Mouse (Mus musculus) midbrain, embryonic 11.5 days (tissue): ENCODE results near the gene Isyna1. TPM values are rescaled to one million over a fixed set of nuclear protein-coding genes. Genes with fewer than 3 reads are reported as not detected.

Experiments used
- ATAC-seq: fragments of 200-750 bp; cut with Nextera tagmentation; 2 replicates; pipeline ENCODE4 v1.8.0; 2017; ENCODE audit warnings: moderate TSS enrichment, moderate library complexity; ENCODE audit not compliant: low FRiP score
- DNase-seq: peaks from one replicate; pipeline ENCODE4 v3.0.0; 2015; ENCODE audit warnings: low spot score; ENCODE audit errors: missing footprints
- H3K27ac ChIP-seq: fragments of 300-500 bp; sonication (generic); 2 replicates; pipeline ENCODE4 v1.5.1; 2014; ENCODE audit warnings: low read depth, low read length
- H3K27me3 ChIP-seq: fragments of 300-500 bp; sonication (generic); 2 replicates; pipeline ENCODE4 v1.6.1; 2014; ENCODE audit warnings: mild to moderate bottlenecking, low read length, moderate library complexity, mixed read lengths; ENCODE audit not compliant: control insufficient read depth, insufficient read depth
- H3K36me3 ChIP-seq: fragments of 300-500 bp; sonication (generic); 2 replicates; pipeline ENCODE4 v1.6.1; 2014; ENCODE audit warnings: mild to moderate bottlenecking, low read length, moderate library complexity, mixed read lengths; ENCODE audit not compliant: control insufficient read depth, insufficient read depth
- H3K4me1 ChIP-seq: fragments of 300-500 bp; sonication (generic); 2 replicates; pipeline ENCODE4 v1.6.1; 2014; ENCODE audit warnings: low read length; ENCODE audit not compliant: control insufficient read depth, insufficient read depth
- H3K4me2 ChIP-seq: fragments of 300-500 bp; sonication (generic); 2 replicates; pipeline ENCODE4 v1.6.1; 2014; ENCODE audit warnings: mild to moderate bottlenecking, moderate library complexity
- H3K4me3 ChIP-seq: fragments of 300-500 bp; sonication (generic); 2 replicates; pipeline ENCODE4 v1.5.1; 2014; ENCODE audit warnings: low read depth, low read length
- H3K9ac ChIP-seq: fragments of 300-500 bp; sonication (generic); 2 replicates; pipeline ENCODE4 v1.6.1; 2014; ENCODE audit warnings: low read length
- H3K9me3 ChIP-seq: fragments of 300-500 bp; sonication (generic); 2 replicates; pipeline ENCODE4 v1.6.1; 2016; ENCODE audit warnings: low read length; ENCODE audit not compliant: control insufficient read depth
- WGBS: fragments of 180-500 bp; shearing (Covaris S2); extraction: QIAGEN DNeasy Blood & Tissue Kit; methylation state at CpG from one replicate; pipeline ENCODE4 v1.1.7; 2014; 5-methylcytosine and 5-hydroxymethylcytosine counted together
- polyA plus RNA-seq: library from polyadenylated mRNA; unstranded; fragments of >200 nt; fragmentation: Nextera tagmentation; extraction: Ambion mirVana; gene quantifications from 2 replicates; pipeline ENCODE4 v1.2.1, GENCODE M21; 2014

Isyna1 gene
- polyA plus RNA-seq, 1 experiment from 2014 or later, result 56.0 TPM

DNA sequence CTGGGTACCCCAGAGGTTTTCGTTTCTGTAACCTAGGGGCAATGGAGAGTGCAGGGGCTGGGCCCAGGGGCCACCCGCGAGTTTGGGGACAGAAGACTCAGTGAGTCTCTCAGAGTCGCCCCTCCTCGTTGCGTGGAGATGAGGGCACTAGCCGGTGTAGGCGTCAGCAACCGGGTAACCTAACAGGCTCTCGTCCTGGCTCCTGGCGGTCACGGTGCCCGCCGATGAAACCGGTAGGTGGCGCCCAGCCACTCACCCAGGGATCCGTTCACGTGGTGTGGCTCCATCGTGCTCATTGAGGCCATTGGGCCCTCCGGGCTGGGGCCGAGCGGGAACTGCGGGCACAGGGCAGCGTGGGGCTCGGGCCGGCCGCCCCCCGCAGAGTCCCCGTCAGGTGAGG is 4.1 kb downstream of the Isyna1 start:
- H3K27me3 ChIP-seq, result peaks cover 6% of the 10 kb centered on the region; the same call in 1 of the 2 replicates
- ATAC-seq (peak; percentile 38), DNase-seq (peak; percentile 98)
- H3K9me3 ChIP-seq, result no peaks in the 10 kb centered on the region
- H3K4me3 ChIP-seq, result peak overlapping the region; percentile 36
- no peak overlapping the region; the same call in 1 of the 2 replicates for H3K27ac ChIP-seq
- peaks cover 52% of the 10 kb centered on the region for H3K4me1 ChIP-seq
- WGBS, result under 1% methylated on average over 29 of the region's 29 CpGs
- peak overlapping the region; percentile 77 for H3K4me2 ChIP-seq
- H3K9ac ChIP-seq, result peak overlapping the region; percentile 80
- H3K36me3 ChIP-seq, result no peaks in the 10 kb centered on the region

DNA sequence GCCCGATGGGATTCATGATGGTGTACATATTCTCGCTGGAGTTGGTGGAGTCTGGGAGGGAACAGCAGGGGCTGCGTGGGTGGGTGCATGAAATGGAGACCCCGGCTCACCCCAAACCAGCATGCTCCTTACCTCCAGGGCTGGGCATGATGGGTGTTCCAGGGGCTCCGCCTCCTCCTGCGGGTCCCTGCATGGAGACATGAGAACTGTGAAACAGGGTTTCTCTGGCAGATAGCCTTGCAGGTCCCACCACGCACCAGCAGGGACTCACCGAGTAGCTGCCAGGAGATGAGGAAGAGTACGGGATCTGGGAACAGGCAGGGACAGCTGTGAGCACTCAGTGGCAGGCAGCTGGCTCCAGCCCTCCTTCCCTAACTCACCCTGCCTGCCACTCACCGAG is 4.5 kb downstream of the Isyna1 start:
- Histone ChIP-seq H3K36me3 (no peaks in the 10 kb centered on the region), H3K4me2 (peak overlapping the region; percentile 77), H3K27ac (no peak overlapping the region; the same call in 1 of the 2 replicates), H3K4me1 (peaks cover 52% of the 10 kb centered on the region), H3K27me3 (peaks cover 6% of the 10 kb centered on the region; the same call in 1 of the 2 replicates), H3K4me3 (peak overlapping the region; percentile 36), H3K9ac (peak overlapping the region; percentile 80; the same call in 1 of the 2 replicates), H3K9me3 (no peaks in the 10 kb centered on the region)
- ATAC-seq (peak; percentile 1; the same call in 1 of the 2 replicates), DNase-seq (no peak)
- WGBS, result 18% methylated on average over 10 of the region's 10 CpGs

GRCm38 (mm10) chr8:70599507-70600290 is 5.5 kb downstream of the Isyna1 start:
- Histone ChIP-seq H3K27ac (peak overlapping the region; percentile 90), H3K4me2 (no peak overlapping the region; the same call in 1 of the 2 replicates), H3K9me3 (no peaks in the 10 kb centered on the region), H3K4me3 (no peak overlapping the region), H3K9ac (no peak overlapping the region), H3K4me1 (peaks cover 51% of the 10 kb centered on the region), H3K27me3 (peaks cover 6% of the 10 kb centered on the region; the same call in 1 of the 2 replicates), H3K36me3 (no peaks in the 10 kb centered on the region)
- DNase-seq (no peak), ATAC-seq (no peak)
- WGBS, result 85% methylated on average over 12 of the region's 12 CpGs

DNA sequence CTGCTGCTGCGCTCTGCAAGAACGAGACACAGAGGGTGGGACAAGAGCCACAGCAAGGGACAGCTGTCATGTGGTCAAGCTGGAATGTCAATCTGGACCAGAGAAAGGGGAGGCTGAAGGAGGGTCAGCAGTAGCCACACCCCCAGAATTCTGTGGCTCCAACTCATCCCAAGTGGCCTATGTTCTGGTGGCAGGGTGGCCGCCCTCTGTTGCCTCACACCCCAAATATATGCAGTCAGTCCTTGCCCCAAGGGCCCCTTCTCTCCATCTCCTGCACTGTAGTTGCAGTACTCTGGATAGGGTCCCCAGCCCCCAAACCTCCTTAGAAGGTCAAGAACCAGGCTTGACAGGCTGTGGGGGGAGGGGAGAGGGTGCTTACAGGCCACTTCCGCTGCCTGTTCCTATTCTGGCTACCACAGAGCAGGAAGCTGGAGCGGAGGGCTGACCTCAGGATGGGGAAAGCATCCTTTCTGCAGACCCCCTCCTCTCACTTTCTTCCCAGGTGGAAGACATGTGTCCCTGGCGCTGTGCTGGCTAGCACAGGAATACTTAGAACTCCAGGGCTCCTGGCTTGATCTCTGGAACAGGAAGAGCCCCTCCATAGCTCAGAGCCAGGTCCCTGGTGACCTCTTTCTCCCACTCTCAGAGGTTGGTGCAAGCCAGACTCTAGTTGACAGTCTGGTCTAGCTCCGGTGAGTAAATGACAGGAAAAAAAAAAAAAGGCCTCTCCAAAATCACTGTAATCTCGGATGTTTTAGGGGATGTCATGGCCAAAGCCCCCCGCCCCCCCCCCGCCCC is 6.5 kb downstream of the Isyna1 start:
- H3K4me3 ChIP-seq, result peak overlapping the region; percentile 19; the same call in 1 of the 2 replicates
- no peaks in the 10 kb centered on the region for H3K9me3 ChIP-seq
- H3K4me1 ChIP-seq, result peaks cover 44% of the 10 kb centered on the region
- H3K9ac ChIP-seq, result peak overlapping the region; percentile 51
- peak overlapping the region; percentile 36 for H3K4me2 ChIP-seq
- H3K36me3 ChIP-seq, result no peaks in the 10 kb centered on the region
- peak; percentile 96 for DNase-seq
- 9% methylated on average over 10 of the region's 10 CpGs for WGBS
- H3K27ac ChIP-seq, result peak overlapping the region; percentile 90
- peaks cover 2% of the 10 kb centered on the region; the same call in 1 of the 2 replicates for H3K27me3 ChIP-seq
- peak; percentile 28 for ATAC-seq

GRCm38 (mm10) chr8:70601271-70601649 is 7.1 kb downstream of the Isyna1 start:
- peak overlapping the region; percentile 36 for H3K4me2 ChIP-seq
- peaks cover 44% of the 10 kb centered on the region for H3K4me1 ChIP-seq
- DNase-seq (peak; percentile 99), ATAC-seq (peak; percentile 82)
- WGBS, result 0% methylated on average over 26 of the region's 26 CpGs
- H3K9me3 ChIP-seq, result no peaks in the 10 kb centered on the region
- H3K27me3 ChIP-seq, result peaks cover 2% of the 10 kb centered on the region; the same call in 1 of the 2 replicates
- H3K36me3 ChIP-seq, result no peaks in the 10 kb centered on the region
- H3K27ac ChIP-seq, result peak overlapping the region; percentile 90
- peak overlapping the region; percentile 51 for H3K9ac ChIP-seq
- H3K4me3 ChIP-seq, result peak overlapping the region; percentile 19; the same call in 1 of the 2 replicates

GRCm38 (mm10) chr8:70602139-70602811 is 8.1 kb downstream of the Isyna1 start:
- DNase-seq (no peak), ATAC-seq (no peak)
- H3K27me3 ChIP-seq, result peaks cover under 1% of the 10 kb centered on the region; the same call in 1 of the 2 replicates
- no peak overlapping the region for H3K4me3 ChIP-seq
- no peak overlapping the region for H3K27ac ChIP-seq
- no peaks in the 10 kb centered on the region for H3K36me3 ChIP-seq
- WGBS, result 94% methylated on average over 13 of the region's 13 CpGs
- no peak overlapping the region for H3K9ac ChIP-seq
- peaks cover 50% of the 10 kb centered on the region for H3K4me1 ChIP-seq
- no peak overlapping the region for H3K4me2 ChIP-seq
- H3K9me3 ChIP-seq, result no peaks in the 10 kb centered on the region

DNA sequence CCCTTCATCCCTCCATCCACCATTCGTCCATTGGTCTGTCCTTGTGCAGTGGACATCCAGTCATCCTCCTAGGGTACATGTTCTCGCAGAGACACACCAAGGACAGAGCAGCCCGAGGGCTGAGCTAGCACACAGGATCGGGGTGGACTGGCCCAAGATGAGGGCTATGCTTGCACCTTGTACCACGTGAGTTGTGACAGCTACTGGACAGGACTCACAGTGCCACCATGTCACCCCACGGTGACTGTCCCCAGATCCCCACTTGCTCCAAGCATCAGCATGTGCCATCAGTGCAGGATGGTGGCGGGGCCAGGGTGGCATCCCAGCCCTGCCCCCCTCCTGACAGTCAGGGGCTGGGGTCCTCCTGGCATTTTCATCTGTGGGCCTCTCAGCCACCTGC is 10.4 kb downstream of the Isyna1 start:
- no peaks in the 10 kb centered on the region for H3K36me3 ChIP-seq
- H3K9me3 ChIP-seq, result no peaks in the 10 kb centered on the region
- no peak overlapping the region for H3K4me3 ChIP-seq
- no peaks in the 10 kb centered on the region; the same call in 1 of the 2 replicates for H3K27me3 ChIP-seq
- WGBS, result 84% methylated on average over 7 of the region's 7 CpGs
- DNase-seq (no peak), ATAC-seq (no peak)
- no peak overlapping the region for H3K27ac ChIP-seq
- no peak overlapping the region for H3K4me2 ChIP-seq
- H3K4me1 ChIP-seq, result peaks cover 49% of the 10 kb centered on the region
- no peak overlapping the region for H3K9ac ChIP-seq

DNA sequence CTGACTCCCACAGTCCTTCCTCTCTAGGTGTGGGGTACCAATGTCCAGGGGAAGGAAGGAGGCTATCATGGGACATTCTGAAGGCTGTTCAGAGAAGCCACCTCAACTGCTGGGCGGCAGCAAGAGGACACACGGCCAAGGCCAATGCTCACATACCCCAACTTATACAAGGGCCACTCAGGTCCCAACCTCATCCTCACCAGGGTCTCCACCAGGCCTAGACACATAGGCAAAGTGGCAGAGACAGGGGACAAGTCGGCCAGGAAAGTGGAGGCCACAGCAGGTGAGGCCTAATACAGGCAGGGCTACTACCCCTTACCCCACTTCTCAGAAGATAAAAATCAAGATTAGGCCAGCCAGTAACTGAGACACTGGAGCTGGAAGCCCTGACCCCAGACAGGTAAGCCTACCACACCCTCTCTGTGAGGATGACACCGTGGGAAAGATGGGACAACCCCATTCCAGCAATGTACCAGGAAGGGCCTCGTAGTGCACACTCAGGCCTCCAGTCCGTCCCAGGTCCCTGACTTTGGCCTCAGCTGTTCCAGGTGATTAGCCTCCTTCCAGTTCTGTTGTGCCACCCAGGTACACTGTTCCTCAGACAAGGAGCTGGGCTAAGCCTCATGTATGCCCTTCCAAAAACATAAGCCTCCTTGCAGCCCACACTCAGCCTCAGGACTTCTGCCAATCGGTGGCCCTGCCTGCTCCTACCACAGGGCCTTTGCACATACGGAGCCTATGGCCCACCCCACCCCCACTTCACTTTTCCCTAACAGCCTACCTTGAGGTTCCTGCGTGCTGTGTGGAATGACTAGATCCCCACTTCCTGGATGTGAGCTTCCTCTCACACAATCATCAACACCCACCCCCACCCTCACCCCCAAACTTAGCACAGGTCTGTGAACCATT is 12.0 kb downstream of the Isyna1 start:
- Histone ChIP-seq H3K4me2 (peak overlapping the region; percentile 92; the same call in 1 of the 2 replicates), H3K27ac (no peak overlapping the region), H3K27me3 (no peaks in the 10 kb centered on the region; the same call in 1 of the 2 replicates), H3K36me3 (no peaks in the 10 kb centered on the region), H3K9ac (no peak overlapping the region), H3K4me3 (no peak overlapping the region), H3K9me3 (no peaks in the 10 kb centered on the region), H3K4me1 (peaks cover 46% of the 10 kb centered on the region)
- ATAC-seq (no peak), DNase-seq (no peak)
- 91% methylated on average over 9 of the region's 9 CpGs for WGBS
